Comparison of ENCODE assay signal across 27 mouse cellular contexts in the genomic region with DNA sequence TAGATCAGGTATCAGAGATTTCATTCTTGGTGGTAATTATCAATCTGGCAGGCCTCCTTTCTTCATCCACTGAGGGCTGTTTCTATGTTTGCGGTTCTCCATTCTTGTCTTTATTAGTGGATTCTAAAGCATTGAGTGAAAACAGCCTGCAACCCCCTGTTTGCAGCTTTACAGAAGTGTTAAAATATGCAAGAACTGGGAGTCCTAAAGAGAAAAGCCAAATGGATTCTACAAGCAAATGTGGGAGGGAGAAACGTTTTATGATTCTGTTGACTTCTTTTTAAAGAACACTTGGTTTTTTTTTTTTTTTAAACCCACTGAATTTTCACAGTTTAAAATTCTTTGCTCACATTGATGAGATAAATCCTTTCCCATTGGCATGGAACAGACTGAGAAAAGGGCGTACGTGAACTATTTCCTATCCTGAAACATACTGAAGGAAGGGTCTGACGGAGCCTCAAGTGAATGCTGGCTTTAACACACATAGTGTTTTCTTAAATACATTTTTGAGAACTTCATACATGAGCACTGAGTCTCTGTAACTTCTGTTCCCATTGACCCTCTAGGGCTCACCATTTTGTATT.
DNase-seq lines count a peak whose midpoint lies in the region; ATAC-seq and TF ChIP-seq lines count a peak whose summit lies in the region.
"Had no signal": no experiment of that assay in that cellular context is flagged by ENCODE, and none has a peak within 500 bp of the region (broad histone marks: within the 10 kb centered on the region; RNA-seq: fewer than 3 reads in every experiment).

No protein-coding gene starts in this region.

- no peak for DNase-seq in forebrain, embryonic 10.5 days (ENCODE audit: extremely low spot score, low spot score)
- peak; percentile 26 for DNase-seq in kidney, postnatal 0 days (ENCODE audit: low spot score)
- no peak for DNase-seq in kidney, adult 2 months
- peak; percentile 18 for DNase-seq in left cerebral cortex, adult 11 months (ENCODE audit: low spot score)
- no peak for DNase-seq in left cerebral cortex, adult 18-20 months (ENCODE audit: low spot score in 2 of 2)
- peak; percentile 63 for DNase-seq in brain, embryonic 14.5 days (ENCODE audit: low read depth)
- DNase-seq in thymus, postnatal 4 days: no peak
- DNase-seq: adrenal gland, adult 8-10 months; cerebellum, adult 11-12 months; cerebellum, postnatal 10 days; heart, adult 2 months; heart, postnatal 4 days; kidney, adult 9 months; kidney, postnatal 14 days; thymus, postnatal 25 days had no signal

- no peak overlapping the region for H3K4me3 ChIP-seq in forebrain, embryonic 15.5 days
- H3K4me3 ChIP-seq in forebrain, embryonic 10.5 days: no peak overlapping the region
- no peak overlapping the region for H3K4me3 ChIP-seq in kidney, postnatal 0 days (replicated peaks; ENCODE audit: low read depth, low read length)
- no peak overlapping the region for H3K4me3 ChIP-seq in kidney, adult 2 months (ENCODE audit: insufficient read depth, low read depth, low read length)
- H3K4me3 ChIP-seq: embryonic facial prominence, embryonic 13.5 days; heart, adult 2 months; heart, embryonic 12.5 days; hindbrain, embryonic 13.5 days; limb, embryonic 13.5 days; lung, embryonic 15.5 days; stomach, embryonic 15.5 days had no signal

- no peak overlapping the region for H3K27ac ChIP-seq in forebrain, embryonic 15.5 days (replicated peaks)
- H3K27ac ChIP-seq in forebrain, embryonic 10.5 days: no peak overlapping the region
- no peak overlapping the region for H3K27ac ChIP-seq in kidney, postnatal 0 days
- no peak overlapping the region for H3K27ac ChIP-seq in kidney, adult 2 months (ENCODE audit: insufficient read depth, low read depth, low read length)
- H3K27ac ChIP-seq: embryonic facial prominence, embryonic 13.5 days; heart, adult 2 months; hindbrain, embryonic 13.5 days; limb, embryonic 13.5 days; lung, embryonic 15.5 days; stomach, embryonic 15.5 days had no signal

- H3K27me3 ChIP-seq in forebrain, embryonic 15.5 days: no peaks in the 10 kb centered on the region
- no peaks in the 10 kb centered on the region for H3K27me3 ChIP-seq in forebrain, embryonic 10.5 days (ENCODE audit: poor library complexity, severe bottlenecking)
- H3K27me3 ChIP-seq in kidney, postnatal 0 days (ENCODE audit: insufficient read depth, low read length): no peaks in the 10 kb centered on the region
- H3K27me3 ChIP-seq in kidney, adult 2 months (replicated peaks; ENCODE audit: control insufficient read depth, insufficient read depth, low read length): no peaks in the 10 kb centered on the region
- H3K27me3 ChIP-seq: embryonic facial prominence, embryonic 13.5 days; heart, embryonic 12.5 days; hindbrain, embryonic 13.5 days; limb, embryonic 13.5 days; lung, embryonic 15.5 days; stomach, embryonic 15.5 days had no signal

- TF ChIP-seq POLR2A in kidney, adult 2 months (IDR thresholded peaks at IDR 0.05; ENCODE audit: low read depth, low read length): no peak
- no peak for TF ChIP-seq POLR2A in brain, embryonic 14.5 days (IDR thresholded peaks at IDR 0.05; ENCODE audit: borderline replicate concordance, extremely low read depth, insufficient read depth, insufficient read length, poor library complexity, severe bottlenecking)

- no peak for TF ChIP-seq CTCF in kidney, postnatal 0 days (IDR thresholded peaks at IDR 0.05; ENCODE audit: low read depth)
- no peak for TF ChIP-seq CTCF in kidney, adult 2 months (conservative IDR thresholded peaks at IDR 0.05; ENCODE audit: insufficient read depth, insufficient read length, low read depth, low read length)
- no peak for TF ChIP-seq CTCF in brain, embryonic 14.5 days (IDR thresholded peaks at IDR 0.05; ENCODE audit: borderline replicate concordance, extremely low read depth, insufficient read depth, insufficient read length)

- no peaks in the 10 kb centered on the region for H3K36me3 ChIP-seq in forebrain, embryonic 15.5 days
- no peaks in the 10 kb centered on the region for H3K36me3 ChIP-seq in forebrain, embryonic 10.5 days (replicated peaks)
- H3K36me3 ChIP-seq in kidney, postnatal 0 days (ENCODE audit: insufficient read depth, low read length): no peaks in the 10 kb centered on the region
- H3K36me3 ChIP-seq in kidney, adult 2 months (ENCODE audit: control insufficient read depth, insufficient read depth, low read length): no peaks in the 10 kb centered on the region
- H3K36me3 ChIP-seq: embryonic facial prominence, embryonic 13.5 days; G1E; heart, embryonic 12.5 days; hindbrain, embryonic 13.5 days; limb, embryonic 13.5 days; lung, embryonic 15.5 days; stomach, embryonic 15.5 days had no signal

- no peak overlapping the region for H3K9ac ChIP-seq in forebrain, embryonic 15.5 days (replicated peaks)
- H3K9ac ChIP-seq in kidney, postnatal 0 days (ENCODE audit: low read depth, low read length): no peak overlapping the region
- H3K9ac ChIP-seq: embryonic facial prominence, embryonic 13.5 days; heart, embryonic 12.5 days; hindbrain, embryonic 13.5 days; limb, embryonic 13.5 days; lung, embryonic 15.5 days; stomach, embryonic 15.5 days had no signal

- no peaks in the 10 kb centered on the region for H3K4me1 ChIP-seq in forebrain, embryonic 15.5 days
- H3K4me1 ChIP-seq in forebrain, embryonic 10.5 days: no peaks in the 10 kb centered on the region
- no peaks in the 10 kb centered on the region for H3K4me1 ChIP-seq in kidney, postnatal 0 days (replicated peaks; ENCODE audit: insufficient read depth, low read length)
- no peaks in the 10 kb centered on the region for H3K4me1 ChIP-seq in kidney, adult 2 months (ENCODE audit: control insufficient read depth, insufficient read depth, low read length)
- H3K4me1 ChIP-seq: embryonic facial prominence, embryonic 13.5 days; heart, embryonic 12.5 days; hindbrain, embryonic 13.5 days; limb, embryonic 13.5 days; lung, embryonic 15.5 days; stomach, embryonic 15.5 days had no signal

- H3K9me3 ChIP-seq in forebrain, embryonic 15.5 days: no peaks in the 10 kb centered on the region
- H3K9me3 ChIP-seq in forebrain, embryonic 10.5 days: no peaks in the 10 kb centered on the region
- no peaks in the 10 kb centered on the region for H3K9me3 ChIP-seq in kidney, postnatal 0 days (replicated peaks; ENCODE audit: low read length)
- H3K9me3 ChIP-seq: embryonic facial prominence, embryonic 13.5 days; heart, embryonic 12.5 days; hindbrain, embryonic 13.5 days; limb, embryonic 13.5 days; lung, embryonic 15.5 days; stomach, embryonic 15.5 days had no signal

- ATAC-seq in forebrain, embryonic 15.5 days (replicated peaks): 0 out of 2 replicates have a peak, but pooled peaks have one; percentile 51
- no peak for ATAC-seq in kidney, postnatal 0 days (replicated peaks; ENCODE audit: low FRiP score, low read depth)
- ATAC-seq: intestine, embryonic 16.5 days; midbrain, embryonic 16.5 days had no signal

- no peak overlapping the region for H3K4me2 ChIP-seq in forebrain, embryonic 15.5 days (replicated peaks)
- H3K4me2 ChIP-seq in kidney, postnatal 0 days (ENCODE audit: low read length): no peak overlapping the region
- H3K4me2 ChIP-seq: embryonic facial prominence, embryonic 13.5 days; heart, embryonic 12.5 days; hindbrain, embryonic 13.5 days; limb, embryonic 13.5 days; liver, embryonic 11.5 days; lung, embryonic 15.5 days; midbrain, embryonic 11.5 days; stomach, embryonic 15.5 days had no signal

- 47% methylated on average over 5 of the region's 5 CpGs for WGBS in forebrain, embryonic 15.5 days
- WGBS in forebrain, embryonic 10.5 days: 83% methylated on average over 5 of the region's 5 CpGs
- 74% methylated on average over 5 of the region's 5 CpGs for WGBS in kidney, postnatal 0 days
- WGBS in kidney, adult 2 months: 73% methylated on average over 5 of the region's 5 CpGs

Comparison
In these comparisons a context has a peak if more than half of its experiments do, and no peak if none do; other contexts are left out.
1. DNase-seq: peak in kidney, postnatal 0 days (single experiment), left cerebral cortex, adult 11 months (single experiment) and brain, embryonic 14.5 days (single experiment); none in forebrain, embryonic 10.5 days (single experiment), kidney, adult 2 months (single experiment), left cerebral cortex, adult 18-20 months (0 of 2) and thymus, postnatal 4 days (single experiment).